Mouse (Mus musculus) C2C12 (cell line): ENCODE results near the gene Epgn. TPM values are rescaled to one million over a fixed set of nuclear protein-coding genes. Genes with fewer than 3 reads are reported as not detected.

ENCODE experiments used
- H3K27me3 ChIP-seq: one replicate; pipeline ENCODE4 v1.6.1; 2011; ENCODE audit not compliant: control insufficient read depth, insufficient read depth, insufficient read length
- H3K36me3 ChIP-seq: one replicate; pipeline ENCODE4 v1.6.1; 2011; ENCODE audit not compliant: control insufficient read depth, insufficient read depth
- H3K4me3 ChIP-seq: one replicate; pipeline ENCODE4 v1.5.1; 2011; ENCODE audit warnings: mild to moderate bottlenecking, control low read depth; ENCODE audit not compliant: poor library complexity, insufficient read depth, severe bottlenecking
- H3K79me2 ChIP-seq: one replicate; pipeline ENCODE4 v1.6.1; 2011; ENCODE audit not compliant: control insufficient read depth, insufficient read depth
- H3K79me3 ChIP-seq: one replicate; pipeline ENCODE4 v1.6.1; 2011; ENCODE audit warnings: low read depth, control low read depth
- H3ac ChIP-seq: one replicate; pipeline ENCODE3; 2011; ENCODE audit warnings: low read depth; ENCODE audit not compliant: control insufficient read depth, insufficient read length
- CEBPB ChIP-seq: IDR thresholded peaks from one replicate; pipeline ENCODE4 v1.6.1; 2011; ENCODE audit warnings: low read depth, mild to moderate bottlenecking, control low read depth, moderate library complexity
- CTCF ChIP-seq: IDR thresholded peaks from one replicate; pipeline ENCODE4 v1.5.1; 2011; ENCODE audit not compliant: control insufficient read depth, insufficient read depth, insufficient read length
- FOSL1 ChIP-seq: IDR thresholded peaks from one replicate; pipeline ENCODE4 v1.8.0; 2011; ENCODE audit warnings: mild to moderate bottlenecking, low read length; ENCODE audit not compliant: poor library complexity, insufficient read depth, severe bottlenecking
- MAX ChIP-seq: IDR thresholded peaks from one replicate; pipeline ENCODE4 v1.6.1; 2011; ENCODE audit warnings: mild to moderate bottlenecking, control low read depth
- MYOD1 ChIP-seq: IDR thresholded peaks from one replicate; pipeline ENCODE4 v1.6.1; 2011; ENCODE audit warnings: low read depth; ENCODE audit not compliant: control insufficient read depth, insufficient read length
- MYOG ChIP-seq: IDR thresholded peaks from one replicate; pipeline ENCODE4 v1.6.1; 2011; ENCODE audit not compliant: control insufficient read depth, insufficient read length; ENCODE audit errors: extremely low read depth
- USF1 ChIP-seq: IDR thresholded peaks from one replicate; pipeline ENCODE4 v1.6.1; 2011; ENCODE audit warnings: low read depth, mild to moderate bottlenecking, control low read depth, moderate library complexity
- polyA plus RNA-seq: library from polyadenylated mRNA; unstranded; fragments of >200 nt; fragmentation: generic; extraction: Trizol; gene quantifications from one replicate; pipeline ENCODE4 v1.2.1, GENCODE M21; 2012; ENCODE audit warnings: missing spikeins

Gene Epgn
- polyA plus RNA-seq, 1 experiment: 0.04 TPM

GRCm38 (mm10) chr5:91038547-91038946 lies 11.3 kb downstream of the Epgn start:
- H3K27me3 ChIP-seq: no peaks in the 10 kb centered on the region
- H3K79me3 ChIP-seq: no peaks in the 10 kb centered on the region
- H3K36me3 ChIP-seq: no peaks in the 10 kb centered on the region
- H3K79me2 ChIP-seq: no peaks in the 10 kb centered on the region
- no peak for TF ChIP-seq MYOD1
- TF ChIP-seq CTCF: no peak
- no peak for TF ChIP-seq USF1
- TF ChIP-seq MAX: no peak
- no peak for TF ChIP-seq MYOG
- TF ChIP-seq CEBPB: no peak
- TF ChIP-seq FOSL1: no peak
- no peak overlapping the region for H3ac ChIP-seq
- H3K4me3 ChIP-seq: no peak overlapping the region

GRCm38 (mm10) chr5:91038963-91039362 lies 11.7 kb downstream of the Epgn start:
- no peak overlapping the region for H3K4me3 ChIP-seq
- H3K79me3 ChIP-seq: no peaks in the 10 kb centered on the region
- no peaks in the 10 kb centered on the region for H3K27me3 ChIP-seq
- TF ChIP-seq MYOD1 (no peak), MAX (no peak), CTCF (no peak), MYOG (no peak), CEBPB (no peak), USF1 (no peak), FOSL1 (no peak)
- H3K36me3 ChIP-seq: no peaks in the 10 kb centered on the region
- H3K79me2 ChIP-seq: no peaks in the 10 kb centered on the region
- H3ac ChIP-seq: no peak overlapping the region

GRCm38 (mm10) chr5:91047987-91048386 lies 20.7 kb downstream of the Epgn start:
- Histone ChIP-seq H3ac (no peak overlapping the region), H3K79me3 (peaks cover 3% of the 10 kb centered on the region), H3K36me3 (peaks cover 16% of the 10 kb centered on the region), H3K79me2 (peaks cover 5% of the 10 kb centered on the region), H3K4me3 (no peak overlapping the region), H3K27me3 (no peaks in the 10 kb centered on the region)
- TF ChIP-seq CTCF (no peak), MAX (no peak)

GRCm38 (mm10) chr5:91048397-91048796 lies 21.1 kb downstream of the Epgn start:
- TF ChIP-seq MAX: no peak
- no peak for TF ChIP-seq CTCF
- no peak for TF ChIP-seq MYOG
- no peak for TF ChIP-seq FOSL1
- TF ChIP-seq CEBPB: no peak
- TF ChIP-seq USF1: no peak
- no peak for TF ChIP-seq MYOD1
- Histone ChIP-seq H3K79me2 (peaks cover 9% of the 10 kb centered on the region), H3K4me3 (no peak overlapping the region), H3K27me3 (no peaks in the 10 kb centered on the region), H3ac (no peak overlapping the region), H3K36me3 (peaks cover 16% of the 10 kb centered on the region), H3K79me3 (peaks cover 3% of the 10 kb centered on the region)

- TF ChIP-seq CEBPB: no peak
- TF ChIP-seq FOSL1: no peak
- TF ChIP-seq MAX: no peak
- no peak for TF ChIP-seq CTCF
- TF ChIP-seq USF1: no peak
- TF ChIP-seq MYOG: no peak
- no peak for TF ChIP-seq MYOD1
- Histone ChIP-seq H3K27me3 (no peaks in the 10 kb centered on the region), H3K4me3 (no peak overlapping the region)
Measured at GRCm38 (mm10) chr5:91072340-91072739, 45.1 kb downstream of the Epgn start.

GRCm38 (mm10) chr5:91073626-91074025 lies 46.4 kb downstream of the Epgn start:
- Histone ChIP-seq H3K36me3 (peaks cover 16% of the 10 kb centered on the region), H3K27me3 (no peaks in the 10 kb centered on the region), H3K79me3 (peaks cover 65% of the 10 kb centered on the region), H3K79me2 (peaks cover 80% of the 10 kb centered on the region), H3K4me3 (peak overlapping the region; percentile 58), H3ac (peak overlapping the region; percentile 72)
- TF ChIP-seq MAX (no peak), CTCF (no peak), CEBPB (no peak)

More at GRCm38 (mm10) chr5:91072340-91072739, 45.1 kb downstream of the Epgn start:
- Histone ChIP-seq H3K79me2 (peaks cover 81% of the 10 kb centered on the region), H3K79me3 (peaks cover 62% of the 10 kb centered on the region), H3ac (peak overlapping the region; percentile 10), H3K36me3 (peaks cover 16% of the 10 kb centered on the region)
